Mouse (Mus musculus) lung, embryonic 14.5 days (tissue): Measurements from ENCODE around the gene Trp53. TPM values are rescaled to one million over a fixed set of nuclear protein-coding genes. Genes with fewer than 3 reads are reported as not detected.
A peak's percentile ranks its signal among the peaks of the same experiment; 100 is the strongest.
"Not testable (repeated sequence)": the region's sequence is repeated elsewhere in the genome, so short reads cannot be mapped to it uniquely, and the experiment has no call there.

Experiments
- ATAC-seq: fragments of 200-750 bp; cut with Nextera tagmentation; 2 replicates; pipeline ENCODE4 v1.8.0; 2017; ENCODE audit warnings: mild to moderate bottlenecking, moderate TSS enrichment, moderate library complexity; ENCODE audit not compliant: insufficient read depth
- DNase-seq: peaks from one replicate; pipeline ENCODE4 v3.0.0-alpha.2; 2015
- H3K27ac ChIP-seq: fragments of 300-500 bp; sonication (generic); 2 replicates; pipeline ENCODE4 v1.5.1; 2014; ENCODE audit warnings: low read depth, mild to moderate bottlenecking, moderate library complexity
- H3K27me3 ChIP-seq: fragments of 300-500 bp; sonication (generic); 2 replicates; pipeline ENCODE4 v1.6.1; 2014; ENCODE audit warnings: low read length, control low read depth; ENCODE audit not compliant: insufficient read depth
- H3K36me3 ChIP-seq: fragments of 300-500 bp; sonication (generic); 2 replicates; pipeline ENCODE4 v1.6.1; 2014; ENCODE audit warnings: control low read depth; ENCODE audit not compliant: insufficient read depth
- H3K4me1 ChIP-seq: fragments of 300-500 bp; sonication (generic); 2 replicates; pipeline ENCODE4 v1.6.1; 2014; ENCODE audit warnings: antibody characterized with exemption, control low read depth; ENCODE audit not compliant: insufficient read depth
- H3K4me2 ChIP-seq: fragments of 300-500 bp; sonication (generic); 2 replicates; pipeline ENCODE4 v1.6.1; 2014; ENCODE audit warnings: mild to moderate bottlenecking
- H3K4me3 ChIP-seq: fragments of 300-500 bp; sonication (generic); 2 replicates; pipeline ENCODE4 v1.5.1; 2014; ENCODE audit warnings: low read depth, low read length
- H3K9ac ChIP-seq: fragments of 300-500 bp; sonication (generic); 2 replicates; pipeline ENCODE4 v1.6.1; 2014
- H3K9me3 ChIP-seq: fragments of 300-500 bp; sonication (generic); 2 replicates; pipeline ENCODE4 v1.6.1; 2016; ENCODE audit warnings: low read depth, low read length, control low read depth
- CTCF ChIP-seq: IDR thresholded peaks from 2 replicates; pipeline ENCODE4 v1.5.1; 2016; ENCODE audit warnings: antibody characterized with exemption, low read depth
- WGBS: fragments of 180-500 bp; shearing (Covaris S2); extraction: QIAGEN DNeasy Blood & Tissue Kit; methylation state at CpG from one replicate; pipeline ENCODE4 v1.1.7; 2014; 5-methylcytosine and 5-hydroxymethylcytosine counted together
- polyA plus RNA-seq: library from polyadenylated mRNA; unstranded; fragments of >200 nt; fragmentation: Nextera tagmentation; extraction: Ambion mirVana; gene quantifications from 2 replicates; pipeline ENCODE4 v1.2.1, GENCODE M21; 2014

Trp53 gene
- 178 and 202 TPM in 2 replicates for polyA plus RNA-seq

DNA sequence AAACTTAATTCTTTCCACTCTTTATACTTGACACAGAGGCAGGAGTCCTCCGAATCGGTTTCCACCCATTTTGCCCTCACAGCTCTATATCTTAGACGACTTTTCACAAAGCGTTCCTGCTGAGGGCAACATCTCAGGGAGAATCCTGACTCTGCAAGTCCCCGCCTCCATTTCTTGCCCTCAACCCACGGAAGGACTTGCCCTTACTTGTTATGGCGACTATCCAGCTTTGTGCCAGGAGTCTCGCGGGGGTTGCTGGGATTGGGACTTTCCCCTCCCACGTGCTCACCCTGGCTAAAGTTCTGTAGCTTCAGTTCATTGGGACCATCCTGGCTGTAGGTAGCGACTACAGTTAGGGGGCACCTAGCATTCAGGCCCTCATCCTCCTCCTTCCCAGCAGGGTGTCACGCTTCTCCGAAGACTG, at the start of gene Trp53, which contains the start of gene Wrap53:
TSS of gene Trp53 (plus strand) at position 269 of the 424 bp plus-strand sequence.
TSS of gene Wrap53 (minus strand) at position 165 of the 424 bp plus-strand sequence.
- peaks cover 31% of the 10 kb centered on the region for H3K36me3 ChIP-seq
- H3K4me1 ChIP-seq = peaks cover 11% of the 10 kb centered on the region
- peak; percentile 58 for ATAC-seq
- no peaks in the 10 kb centered on the region for H3K9me3 ChIP-seq
- WGBS = under 1% methylated on average over 13 of the region's 13 CpGs
- TF ChIP-seq CTCF = no peak
- peak within 1 kb of the TSS; percentile 92 for H3K4me2 ChIP-seq
- peak; percentile 97 for DNase-seq
- H3K4me3 ChIP-seq = peak within 1 kb of the TSS; percentile 84
- H3K27me3 ChIP-seq = no peaks in the 10 kb centered on the region
- peak within 1 kb of the TSS; percentile 85 for H3K9ac ChIP-seq
- H3K27ac ChIP-seq = peak within 1 kb of the TSS; percentile 91

DNA sequence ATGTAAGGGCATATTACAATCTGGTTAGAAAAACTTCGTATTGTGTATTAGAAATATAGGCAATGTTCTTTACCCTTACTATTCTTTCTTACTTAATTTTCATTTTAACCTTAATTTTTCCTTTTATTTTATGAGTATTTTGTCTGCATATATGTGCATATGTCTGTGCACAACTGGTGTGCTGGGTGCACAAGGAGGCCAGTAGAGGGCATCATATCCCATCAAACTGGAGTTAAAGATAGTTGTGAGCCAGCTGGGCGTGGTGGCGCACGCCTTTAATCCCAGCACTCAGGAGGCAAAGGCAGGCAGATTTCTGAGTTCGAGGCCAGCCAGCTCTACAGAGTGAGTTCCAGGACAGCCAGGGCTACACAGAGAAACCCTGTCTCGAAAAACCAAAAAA, 49.4 kb upstream of the Trp53 start:
- not testable (repeated sequence) for DNase-seq, H3K4me1 ChIP-seq, H3K9ac ChIP-seq, ATAC-seq, H3K36me3 ChIP-seq, H3K27me3 ChIP-seq, H3K9me3 ChIP-seq, H3K4me2 ChIP-seq, H3K4me3 ChIP-seq, H3K27ac ChIP-seq
- WGBS = 87% methylated on average over 6 of the region's 6 CpGs
- 0 out of 2 replicates have a peak, but pooled peaks have one; percentile 5 for TF ChIP-seq CTCF

- H3K9ac ChIP-seq = no peak overlapping the region
- H3K36me3 ChIP-seq = no peaks in the 10 kb centered on the region
- TF ChIP-seq CTCF = 0 out of 2 replicates have a peak, but pooled peaks have one; percentile 9
- no peak overlapping the region for H3K4me2 ChIP-seq
- no peak overlapping the region for H3K27ac ChIP-seq
- H3K9me3 ChIP-seq = no peaks in the 10 kb centered on the region
- H3K27me3 ChIP-seq = no peaks in the 10 kb centered on the region
- no peaks in the 10 kb centered on the region for H3K4me1 ChIP-seq
- ATAC-seq (no peak), DNase-seq (peak; percentile 9)
- H3K4me3 ChIP-seq = no peak overlapping the region
- 73% methylated on average over 7 of the region's 7 CpGs for WGBS
These were observed 47.5 kb upstream of the Trp53 start for GRCm38 (mm10) chr11:69532480-69533150.

DNA sequence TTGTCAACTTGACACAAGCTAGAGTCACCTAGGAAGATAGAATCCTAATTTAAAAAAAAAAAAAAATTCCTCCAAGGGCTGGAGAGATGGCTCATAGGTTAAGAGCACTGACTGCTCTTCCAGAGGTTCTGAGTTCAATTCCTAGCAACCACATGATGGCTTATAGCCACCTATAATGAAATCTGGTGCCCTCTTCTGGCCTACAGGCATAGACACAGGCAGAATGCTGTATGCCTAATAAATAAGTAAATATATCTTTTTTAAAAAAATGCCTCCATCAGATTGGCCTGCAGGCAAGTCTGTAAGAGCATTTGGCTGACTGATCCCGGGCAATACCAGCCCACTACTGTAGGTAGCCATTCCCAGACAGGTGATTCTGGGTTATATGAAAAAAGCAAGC, 45.2 kb upstream of the Trp53 start:
- ATAC-seq = no peak

GRCm38 (mm10) chr11:69540700-69541099, 39.5 kb upstream of the Trp53 start:
- DNase-seq (no peak), ATAC-seq (no peak)
- H3K4me2 ChIP-seq = no peak overlapping the region
- no peak overlapping the region for H3K27ac ChIP-seq
- H3K36me3 ChIP-seq = no peaks in the 10 kb centered on the region
- H3K4me1 ChIP-seq = no peaks in the 10 kb centered on the region
- WGBS = 87% methylated on average over 2 of the region's 2 CpGs
- H3K4me3 ChIP-seq = no peak overlapping the region
- H3K9me3 ChIP-seq = no peaks in the 10 kb centered on the region
- TF ChIP-seq CTCF = no peak
- H3K27me3 ChIP-seq = no peaks in the 10 kb centered on the region
- no peak overlapping the region for H3K9ac ChIP-seq

More for the DNA sequence above, 45.2 kb upstream of the Trp53 start:
- WGBS = 79% methylated on average over 1 of the region's 1 CpGs
- peak; percentile 30 for TF ChIP-seq CTCF
- H3K4me2 ChIP-seq = no peak overlapping the region
- no peaks in the 10 kb centered on the region for H3K27me3 ChIP-seq
- H3K9me3 ChIP-seq = no peaks in the 10 kb centered on the region
- H3K36me3 ChIP-seq = no peaks in the 10 kb centered on the region
- no peak overlapping the region for H3K4me3 ChIP-seq
- H3K27ac ChIP-seq = no peak overlapping the region
- DNase-seq = no peak
- no peak overlapping the region for H3K9ac ChIP-seq
- H3K4me1 ChIP-seq = no peaks in the 10 kb centered on the region

DNA sequence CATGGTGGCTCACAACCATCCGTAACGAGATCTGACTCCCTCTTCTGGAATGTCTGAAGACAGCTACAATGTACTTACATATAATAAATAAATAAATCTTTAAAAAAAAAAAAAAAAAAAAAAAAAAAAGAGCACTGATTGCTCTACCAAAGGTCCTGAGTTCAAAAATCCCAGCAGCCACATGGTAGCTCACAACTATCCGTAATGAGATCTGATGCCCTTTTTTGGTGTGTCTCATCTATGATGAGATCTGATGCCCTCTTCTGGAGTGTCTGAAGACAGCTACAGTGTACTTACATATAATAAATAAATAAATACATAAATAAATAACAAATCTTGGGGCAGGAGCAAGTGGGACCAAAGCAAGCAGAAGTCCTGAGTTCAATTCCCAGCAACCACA, 38.4 kb upstream of the Trp53 start:
- not testable (repeated sequence) for H3K27me3 ChIP-seq, H3K9ac ChIP-seq, H3K4me1 ChIP-seq, H3K4me3 ChIP-seq, H3K27ac ChIP-seq, H3K4me2 ChIP-seq, H3K9me3 ChIP-seq, H3K36me3 ChIP-seq, ATAC-seq, DNase-seq
- 58% methylated on average over 1 of the region's 3 CpGs for WGBS

DNA sequence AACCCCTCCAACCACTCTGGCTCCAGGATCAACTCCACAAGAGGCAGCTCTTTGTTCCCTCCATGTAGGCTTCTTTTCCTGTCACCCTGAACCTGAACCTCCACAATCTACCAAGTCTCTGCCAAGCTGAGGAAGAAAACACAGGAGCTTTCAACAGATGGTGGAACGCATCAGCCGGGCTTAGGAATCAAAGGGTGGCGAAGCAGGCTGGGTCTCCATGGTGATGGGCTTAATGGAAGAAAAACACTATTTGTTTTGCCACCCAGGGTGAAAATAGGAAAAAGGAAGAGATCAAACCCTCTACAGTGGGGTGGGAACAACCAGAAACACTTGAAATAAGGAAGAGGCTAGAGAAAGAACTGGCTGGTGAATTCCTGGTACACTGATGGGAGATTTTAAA, 36.6 kb upstream of the Trp53 start:
- no peak overlapping the region for H3K27ac ChIP-seq

More for the DNA sequence above, 36.6 kb upstream of the Trp53 start:
- DNase-seq (no peak), ATAC-seq (no peak)
- Histone ChIP-seq H3K4me2 (no peak overlapping the region), H3K27me3 (0 out of 2 replicates have a peak, but pooled peaks cover under 1% of the 10 kb centered on the region), H3K4me1 (no peaks in the 10 kb centered on the region), H3K9me3 (no peaks in the 10 kb centered on the region), H3K9ac (no peak overlapping the region), H3K4me3 (no peak overlapping the region), H3K36me3 (no peaks in the 10 kb centered on the region)
- WGBS = 31% methylated on average over 3 of the region's 3 CpGs
- no peak for TF ChIP-seq CTCF
